Mouse (Mus musculus): ENCODE results near the gene Selenoo. TPM values are rescaled to one million over a fixed set of nuclear protein-coding genes. Genes with fewer than 3 reads are reported as not detected.

Gene Selenoo
- polyA plus RNA-seq, 1 experiment: 13.7 TPM

DNA sequence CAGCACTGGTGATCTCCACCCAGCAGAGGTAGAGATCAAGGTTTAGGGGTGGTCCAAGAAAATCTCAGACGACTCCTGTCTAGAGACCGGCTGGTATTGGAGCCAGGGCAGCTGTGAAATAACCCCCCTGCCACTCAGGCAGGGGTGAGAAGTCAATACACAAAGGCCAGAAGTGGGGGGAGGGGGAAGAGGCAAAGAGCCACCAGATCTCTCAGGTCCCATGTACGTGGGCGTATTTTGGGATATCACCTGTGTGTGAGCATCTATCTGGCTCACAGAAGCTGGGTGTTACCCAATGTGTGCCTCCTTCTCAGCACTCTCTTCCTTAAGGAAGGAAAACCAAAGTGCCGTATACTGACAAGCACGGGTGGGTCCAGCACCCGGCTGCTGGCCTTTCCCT lies 25.9 kb upstream of the Selenoo start:
- no peak for TF ChIP-seq CTCF (IDR thresholded peaks at IDR 0.05; ENCODE audit: control insufficient read depth, insufficient read depth, insufficient read length)
- no peak for TF ChIP-seq MYOD1 (IDR thresholded peaks at IDR 0.05; ENCODE audit: control insufficient read depth, insufficient read length, low read depth)
- TF ChIP-seq MYOG (IDR thresholded peaks at IDR 0.05; ENCODE audit: control insufficient read depth, extremely low read depth, insufficient read length): no peak
- TF ChIP-seq USF1 (IDR thresholded peaks at IDR 0.05; ENCODE audit: low read depth): no peak
- no peak for TF ChIP-seq FOSL1 (IDR thresholded peaks at IDR 0.05; ENCODE audit: insufficient read depth, low read length, poor library complexity, severe bottlenecking)
- TF ChIP-seq MAX (IDR thresholded peaks at IDR 0.05): no peak
- TF ChIP-seq CEBPB (IDR thresholded peaks at IDR 0.05; ENCODE audit: low read depth): no peak
- H3K27me3 ChIP-seq (ENCODE audit: control insufficient read depth, insufficient read depth, insufficient read length): peaks cover 86% of the 10 kb centered on the region
- no peaks in the 10 kb centered on the region for H3K79me2 ChIP-seq (ENCODE audit: control insufficient read depth, insufficient read depth)
- H3ac ChIP-seq (ENCODE audit: control insufficient read depth, insufficient read length, low read depth): no peak overlapping the region
- H3K79me3 ChIP-seq (ENCODE audit: low read depth): no peaks in the 10 kb centered on the region
- no peak overlapping the region for H3K4me3 ChIP-seq (ENCODE audit: insufficient read depth, poor library complexity, severe bottlenecking)
- no peaks in the 10 kb centered on the region for H3K36me3 ChIP-seq (ENCODE audit: control insufficient read depth, insufficient read depth)

DNA sequence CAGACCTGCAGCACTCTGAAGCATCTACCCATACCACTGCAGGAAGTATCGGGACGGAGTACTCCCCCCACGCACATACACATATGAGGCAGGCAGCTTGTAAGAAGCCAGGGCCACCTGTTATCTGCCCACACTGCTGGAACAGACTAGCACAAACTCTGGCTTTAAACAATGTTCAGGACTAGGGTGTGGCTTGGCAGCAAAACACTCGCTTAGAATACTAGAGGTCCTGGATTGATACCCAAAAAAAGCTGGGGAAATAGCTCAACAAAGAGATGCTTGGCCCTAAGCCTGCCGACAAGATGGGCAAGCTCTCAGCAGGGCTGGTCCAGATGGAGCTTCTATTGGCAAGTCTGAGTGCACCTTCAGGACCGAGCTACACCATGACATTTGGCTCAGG lies 25.3 kb upstream of the Selenoo start:
- H3K4me3 ChIP-seq (ENCODE audit: insufficient read depth, poor library complexity, severe bottlenecking): no peak overlapping the region
- no peaks in the 10 kb centered on the region for H3K79me2 ChIP-seq (ENCODE audit: control insufficient read depth, insufficient read depth)
- TF ChIP-seq MYOG (IDR thresholded peaks at IDR 0.05; ENCODE audit: control insufficient read depth, extremely low read depth, insufficient read length): no peak
- no peak for TF ChIP-seq MYOD1 (IDR thresholded peaks at IDR 0.05; ENCODE audit: control insufficient read depth, insufficient read length, low read depth)
- TF ChIP-seq CTCF (IDR thresholded peaks at IDR 0.05; ENCODE audit: control insufficient read depth, insufficient read depth, insufficient read length): no peak
- no peak for TF ChIP-seq FOSL1 (IDR thresholded peaks at IDR 0.05; ENCODE audit: insufficient read depth, low read length, poor library complexity, severe bottlenecking)
- no peak for TF ChIP-seq USF1 (IDR thresholded peaks at IDR 0.05; ENCODE audit: low read depth)
- no peak for TF ChIP-seq CEBPB (IDR thresholded peaks at IDR 0.05; ENCODE audit: low read depth)
- TF ChIP-seq MAX (IDR thresholded peaks at IDR 0.05): no peak
- H3K36me3 ChIP-seq (ENCODE audit: control insufficient read depth, insufficient read depth): no peaks in the 10 kb centered on the region
- no peaks in the 10 kb centered on the region for H3K79me3 ChIP-seq (ENCODE audit: low read depth)
- no peak overlapping the region for H3ac ChIP-seq (ENCODE audit: control insufficient read depth, insufficient read length, low read depth)
- H3K27me3 ChIP-seq (ENCODE audit: control insufficient read depth, insufficient read depth, insufficient read length): peaks cover 86% of the 10 kb centered on the region

DNA sequence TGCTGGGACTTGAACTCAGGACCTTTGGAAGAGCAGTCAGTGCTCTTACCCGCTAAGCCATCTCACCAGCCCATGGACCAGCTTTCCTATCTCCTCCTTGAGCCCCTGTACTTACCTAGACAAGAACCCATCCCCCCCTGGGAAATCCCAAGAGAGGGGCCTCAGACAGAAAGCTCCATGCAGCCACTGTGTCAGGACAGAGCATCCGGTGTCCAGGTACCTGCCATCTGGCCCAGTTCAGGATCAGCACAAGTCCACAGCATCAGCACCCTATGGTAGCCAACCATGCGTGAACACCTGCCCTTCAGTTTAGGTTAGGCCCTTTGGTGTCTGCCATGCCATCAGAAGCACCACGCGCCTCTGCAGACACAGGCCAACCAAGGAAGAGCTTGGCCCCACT lies 24.0 kb upstream of the Selenoo start:
- peaks cover 85% of the 10 kb centered on the region for H3K27me3 ChIP-seq (ENCODE audit: control insufficient read depth, insufficient read depth, insufficient read length)
- H3K79me2 ChIP-seq (ENCODE audit: control insufficient read depth, insufficient read depth): no peaks in the 10 kb centered on the region

DNA sequence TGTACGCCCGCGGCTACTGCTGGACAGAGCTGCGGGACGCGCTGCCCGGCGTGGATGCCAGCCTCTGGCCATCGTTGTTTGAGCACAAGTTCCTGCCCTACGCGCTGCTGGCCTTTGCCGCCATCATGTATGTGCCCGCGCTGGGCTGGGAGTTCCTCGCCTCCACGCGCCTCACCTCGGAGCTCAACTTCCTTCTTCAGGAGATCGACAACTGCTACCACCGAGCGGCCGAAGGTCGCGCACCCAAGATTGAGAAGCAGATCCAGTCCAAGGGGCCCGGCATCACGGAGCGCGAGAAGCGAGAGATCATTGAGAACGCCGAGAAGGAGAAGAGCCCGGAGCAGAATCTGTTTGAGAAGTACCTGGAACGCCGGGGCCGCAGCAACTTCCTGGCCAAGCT lies 21.3 kb upstream of the Selenoo start:
- H3K79me3 ChIP-seq (ENCODE audit: low read depth): no peaks in the 10 kb centered on the region
- TF ChIP-seq FOSL1 (IDR thresholded peaks at IDR 0.05; ENCODE audit: insufficient read depth, low read length, poor library complexity, severe bottlenecking): no peak
- TF ChIP-seq MYOG (IDR thresholded peaks at IDR 0.05; ENCODE audit: control insufficient read depth, extremely low read depth, insufficient read length): no peak
- no peak for TF ChIP-seq CTCF (IDR thresholded peaks at IDR 0.05; ENCODE audit: control insufficient read depth, insufficient read depth, insufficient read length)
- no peak for TF ChIP-seq MYOD1 (IDR thresholded peaks at IDR 0.05; ENCODE audit: control insufficient read depth, insufficient read length, low read depth)
- TF ChIP-seq CEBPB (IDR thresholded peaks at IDR 0.05; ENCODE audit: low read depth): no peak
- TF ChIP-seq USF1 (IDR thresholded peaks at IDR 0.05; ENCODE audit: low read depth): no peak
- no peak for TF ChIP-seq MAX (IDR thresholded peaks at IDR 0.05)
- no peak overlapping the region for H3ac ChIP-seq (ENCODE audit: control insufficient read depth, insufficient read length, low read depth)
- H3K36me3 ChIP-seq (ENCODE audit: control insufficient read depth, insufficient read depth): no peaks in the 10 kb centered on the region
- no peaks in the 10 kb centered on the region for H3K79me2 ChIP-seq (ENCODE audit: control insufficient read depth, insufficient read depth)
- H3K27me3 ChIP-seq (ENCODE audit: control insufficient read depth, insufficient read depth, insufficient read length): peaks cover 68% of the 10 kb centered on the region
- H3K4me3 ChIP-seq (ENCODE audit: insufficient read depth, poor library complexity, severe bottlenecking): no peak overlapping the region

More for the DNA sequence above, 24.0 kb upstream of the Selenoo start:
- no peaks in the 10 kb centered on the region for H3K36me3 ChIP-seq (ENCODE audit: control insufficient read depth, insufficient read depth)
- no peaks in the 10 kb centered on the region for H3K79me3 ChIP-seq (ENCODE audit: low read depth)
- TF ChIP-seq CTCF (IDR thresholded peaks at IDR 0.05; ENCODE audit: control insufficient read depth, insufficient read depth, insufficient read length) (no peak), MYOG (IDR thresholded peaks at IDR 0.05; ENCODE audit: control insufficient read depth, extremely low read depth, insufficient read length) (no peak), MYOD1 (IDR thresholded peaks at IDR 0.05; ENCODE audit: control insufficient read depth, insufficient read length, low read depth) (no peak), MAX (IDR thresholded peaks at IDR 0.05) (no peak), CEBPB (IDR thresholded peaks at IDR 0.05; ENCODE audit: low read depth) (no peak), FOSL1 (IDR thresholded peaks at IDR 0.05; ENCODE audit: insufficient read depth, low read length, poor library complexity, severe bottlenecking) (no peak), USF1 (IDR thresholded peaks at IDR 0.05; ENCODE audit: low read depth) (no peak)
- H3ac ChIP-seq (ENCODE audit: control insufficient read depth, insufficient read length, low read depth): no peak overlapping the region
- no peak overlapping the region for H3K4me3 ChIP-seq (ENCODE audit: insufficient read depth, poor library complexity, severe bottlenecking)

DNA sequence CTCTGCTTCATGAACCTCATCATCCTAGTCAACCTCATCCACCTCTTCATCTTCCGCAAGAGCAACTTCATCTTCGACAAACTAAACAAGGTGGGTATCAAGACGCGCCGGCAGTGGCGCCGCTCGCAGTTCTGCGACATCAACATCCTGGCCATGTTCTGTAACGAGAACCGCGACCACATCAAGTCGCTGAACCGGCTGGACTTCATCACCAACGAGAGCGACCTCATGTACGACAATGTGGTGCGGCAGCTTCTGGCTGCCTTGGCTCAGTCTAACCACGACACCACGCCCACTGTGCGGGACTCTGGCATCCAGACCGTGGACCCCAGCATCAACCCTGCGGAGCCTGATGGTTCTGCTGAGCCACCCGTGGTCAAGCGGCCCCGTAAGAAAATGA lies 20.7 kb upstream of the Selenoo start:
- H3K79me2 ChIP-seq (ENCODE audit: control insufficient read depth, insufficient read depth): no peaks in the 10 kb centered on the region
- H3K27me3 ChIP-seq (ENCODE audit: control insufficient read depth, insufficient read depth, insufficient read length): peaks cover 62% of the 10 kb centered on the region
- no peak overlapping the region for H3K4me3 ChIP-seq (ENCODE audit: insufficient read depth, poor library complexity, severe bottlenecking)
- no peaks in the 10 kb centered on the region for H3K36me3 ChIP-seq (ENCODE audit: control insufficient read depth, insufficient read depth)
- H3K79me3 ChIP-seq (ENCODE audit: low read depth): no peaks in the 10 kb centered on the region
- no peak overlapping the region for H3ac ChIP-seq (ENCODE audit: control insufficient read depth, insufficient read length, low read depth)
- TF ChIP-seq CTCF (IDR thresholded peaks at IDR 0.05; ENCODE audit: control insufficient read depth, insufficient read depth, insufficient read length): no peak
- no peak for TF ChIP-seq CEBPB (IDR thresholded peaks at IDR 0.05; ENCODE audit: low read depth)
- no peak for TF ChIP-seq FOSL1 (IDR thresholded peaks at IDR 0.05; ENCODE audit: insufficient read depth, low read length, poor library complexity, severe bottlenecking)
- TF ChIP-seq MAX (IDR thresholded peaks at IDR 0.05): no peak
- no peak for TF ChIP-seq MYOG (IDR thresholded peaks at IDR 0.05; ENCODE audit: control insufficient read depth, extremely low read depth, insufficient read length)
- TF ChIP-seq MYOD1 (IDR thresholded peaks at IDR 0.05; ENCODE audit: control insufficient read depth, insufficient read length, low read depth): no peak
- TF ChIP-seq USF1 (IDR thresholded peaks at IDR 0.05; ENCODE audit: low read depth): no peak
